Mouse (Mus musculus) intestine, embryonic 16.5 days (tissue): ENCODE measurements around the gene Fgfr2. TPM values are rescaled to one million over a fixed set of nuclear protein-coding genes. Genes with fewer than 3 reads are reported as not detected.

Experiments
- ATAC-seq: fragments of 200-750 bp; cut with Nextera tagmentation; 2 replicates; pipeline ENCODE4 v1.8.0; 2017; ENCODE audit warnings: moderate TSS enrichment, moderate library complexity
- H3K27ac ChIP-seq: fragments of 300-500 bp; sonication (generic); 2 replicates; pipeline ENCODE4 v1.5.1; 2014; ENCODE audit warnings: mild to moderate bottlenecking, low read length
- H3K27me3 ChIP-seq: fragments of 300-500 bp; sonication (generic); replicated peaks from 2 replicates; pipeline ENCODE4 v1.6.1; 2014; ENCODE audit warnings: low read length, control low read depth, mixed read lengths; ENCODE audit not compliant: control insufficient read depth, insufficient read depth
- H3K36me3 ChIP-seq: fragments of 300-500 bp; sonication (generic); 2 replicates; pipeline ENCODE4 v1.6.1; 2014; ENCODE audit warnings: low read length, control low read depth; ENCODE audit not compliant: control insufficient read depth, insufficient read depth
- H3K4me1 ChIP-seq: fragments of 300-500 bp; sonication (generic); 2 replicates; pipeline ENCODE4 v1.6.1; 2014; ENCODE audit warnings: low read length, control low read depth, mixed read lengths; ENCODE audit not compliant: control insufficient read depth, insufficient read depth
- H3K4me2 ChIP-seq: fragments of 300-500 bp; sonication (generic); 2 replicates; pipeline ENCODE4 v1.6.1; 2014; ENCODE audit warnings: low read depth, low read length, control low read depth
- H3K4me3 ChIP-seq: fragments of 300-500 bp; sonication (generic); 2 replicates; pipeline ENCODE4 v1.5.1; 2014; ENCODE audit warnings: mild to moderate bottlenecking, low read length
- H3K9ac ChIP-seq: fragments of 300-500 bp; sonication (generic); 2 replicates; pipeline ENCODE4 v1.6.1; 2014; ENCODE audit warnings: low read depth, low read length
- H3K9me3 ChIP-seq: fragments of 300-500 bp; sonication (generic); 2 replicates; pipeline ENCODE4 v1.6.1; 2016; ENCODE audit warnings: low read length, control low read depth; ENCODE audit not compliant: control insufficient read depth
- WGBS: fragments of 180-500 bp; shearing (Covaris S2); extraction: QIAGEN DNeasy Blood & Tissue Kit; methylation state at CpG from one replicate; pipeline ENCODE4 v1.1.7; 2014; 5-methylcytosine and 5-hydroxymethylcytosine counted together
- polyA plus RNA-seq: library from polyadenylated mRNA; unstranded; fragments of >200 nt; fragmentation: Nextera tagmentation; extraction: Ambion mirVana; gene quantifications from 2 replicates; pipeline ENCODE4 v1.2.1, GENCODE M21; 2015

The Fgfr2 gene
- polyA plus RNA-seq, 1 experiment from 2014 or later: 47.3 TPM

DNA sequence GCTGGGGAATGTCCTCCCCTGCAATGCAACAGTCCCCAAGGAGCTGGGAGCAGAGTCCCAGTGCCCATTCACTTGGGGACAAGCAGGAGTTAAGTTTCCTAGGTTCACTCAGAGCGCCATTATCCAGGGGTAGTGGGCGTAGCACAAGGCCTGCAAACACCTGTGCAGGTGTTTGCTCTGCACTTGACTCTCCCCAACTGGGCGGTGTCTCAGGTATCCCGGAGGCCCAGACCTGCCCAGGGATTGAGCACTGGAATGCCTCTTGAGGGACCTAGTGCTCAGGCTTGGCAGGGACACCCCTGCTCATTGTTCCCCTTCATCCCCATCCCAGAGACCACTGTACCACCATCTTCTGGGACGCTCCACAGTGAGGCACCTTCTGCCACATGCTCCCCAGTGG, 1243.0 kb downstream of the Fgfr2 start:
- H3K9me3 ChIP-seq: no peaks in the 10 kb centered on the region
- 66% methylated on average over 5 of the region's 5 CpGs for WGBS
- no peaks in the 10 kb centered on the region for H3K27me3 ChIP-seq
- no peak overlapping the region for H3K4me2 ChIP-seq
- no peak overlapping the region for H3K27ac ChIP-seq
- no peak overlapping the region for H3K9ac ChIP-seq
- H3K36me3 ChIP-seq: no peaks in the 10 kb centered on the region
- no peak for ATAC-seq
- no peak overlapping the region for H3K4me3 ChIP-seq
- H3K4me1 ChIP-seq: no peaks in the 10 kb centered on the region

DNA sequence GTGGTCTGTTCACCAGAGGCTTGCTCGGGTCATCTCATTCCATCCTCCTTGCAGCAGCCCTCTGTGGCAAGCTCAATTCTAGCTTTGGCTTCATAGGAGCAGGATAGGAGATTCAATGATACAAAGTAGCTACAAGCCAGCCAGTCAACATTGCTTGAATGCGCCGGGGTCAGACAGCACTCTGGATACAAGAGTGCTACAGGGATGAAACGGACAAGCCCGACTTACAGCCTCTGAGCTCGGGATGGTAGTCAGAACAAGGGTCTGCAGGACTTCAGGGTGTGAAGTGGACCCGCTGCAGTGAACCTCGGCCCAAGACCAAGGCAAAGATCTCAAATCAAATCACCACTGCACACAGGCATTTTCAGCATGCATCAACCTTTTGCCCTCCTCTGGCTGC, 1244.3 kb downstream of the Fgfr2 start:
- no peak overlapping the region for H3K4me2 ChIP-seq
- no peaks in the 10 kb centered on the region for H3K27me3 ChIP-seq
- H3K27ac ChIP-seq: no peak overlapping the region
- H3K4me1 ChIP-seq: no peaks in the 10 kb centered on the region
- H3K4me3 ChIP-seq: no peak overlapping the region
- H3K9ac ChIP-seq: no peak overlapping the region
- H3K36me3 ChIP-seq: no peaks in the 10 kb centered on the region
- ATAC-seq: no peak
- WGBS: 73% methylated on average over 8 of the region's 8 CpGs
- no peaks in the 10 kb centered on the region for H3K9me3 ChIP-seq

DNA sequence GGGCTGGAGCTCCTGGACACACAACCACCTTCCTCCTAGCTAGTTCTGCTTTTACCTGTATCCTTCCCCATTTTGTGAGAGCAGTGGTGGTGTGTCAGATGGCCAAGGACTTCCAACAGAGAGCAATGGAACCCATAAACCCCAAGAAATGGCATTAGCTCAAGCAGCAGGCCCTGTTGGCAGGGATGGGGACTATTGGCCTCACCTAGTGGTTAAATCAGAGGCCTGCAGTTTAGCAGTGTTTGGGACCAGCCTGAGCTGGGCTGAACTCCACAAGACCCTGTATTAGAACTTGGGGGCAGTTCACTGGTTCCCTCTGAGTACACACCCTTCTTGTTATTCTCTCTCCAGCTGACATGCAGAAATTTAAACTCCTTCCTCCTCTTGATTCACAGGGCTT, 1262.0 kb downstream of the Fgfr2 start:
- no peak overlapping the region for H3K9ac ChIP-seq
- H3K4me2 ChIP-seq: no peak overlapping the region
- no peak overlapping the region for H3K4me3 ChIP-seq
- no peak for ATAC-seq
- no peaks in the 10 kb centered on the region for H3K36me3 ChIP-seq
- no peaks in the 10 kb centered on the region for H3K27me3 ChIP-seq
- H3K4me1 ChIP-seq: no peaks in the 10 kb centered on the region
- H3K27ac ChIP-seq: no peak overlapping the region
- H3K9me3 ChIP-seq: no peaks in the 10 kb centered on the region

DNA sequence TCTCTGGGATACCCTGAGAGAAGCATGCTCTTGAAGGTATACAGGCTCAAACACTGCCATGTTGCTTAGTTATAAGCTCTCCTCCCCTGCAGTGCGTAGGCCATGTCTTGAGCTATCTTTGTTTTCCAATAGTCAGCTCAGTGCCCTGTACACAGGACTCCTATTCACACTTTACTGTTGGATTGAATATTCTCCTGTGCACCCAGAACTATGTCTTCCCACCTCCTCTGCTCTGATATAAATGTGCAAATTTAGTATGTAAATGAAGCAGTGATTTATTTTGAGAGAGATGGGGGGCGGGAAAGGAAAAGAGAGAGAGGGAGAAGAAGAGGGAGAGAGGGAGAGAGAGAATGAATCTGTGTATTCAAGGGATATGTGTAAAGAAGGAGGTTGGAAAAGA, 1267.5 kb downstream of the Fgfr2 start:
- Histone ChIP-seq H3K27me3 (no peaks in the 10 kb centered on the region), H3K9me3 (no peaks in the 10 kb centered on the region), H3K4me2 (no peak overlapping the region), H3K4me3 (no peak overlapping the region), H3K4me1 (no peaks in the 10 kb centered on the region), H3K9ac (no peak overlapping the region), H3K36me3 (no peaks in the 10 kb centered on the region), H3K27ac (no peak overlapping the region)
- WGBS: 88% methylated on average over 2 of the region's 2 CpGs
- no peak for ATAC-seq

DNA sequence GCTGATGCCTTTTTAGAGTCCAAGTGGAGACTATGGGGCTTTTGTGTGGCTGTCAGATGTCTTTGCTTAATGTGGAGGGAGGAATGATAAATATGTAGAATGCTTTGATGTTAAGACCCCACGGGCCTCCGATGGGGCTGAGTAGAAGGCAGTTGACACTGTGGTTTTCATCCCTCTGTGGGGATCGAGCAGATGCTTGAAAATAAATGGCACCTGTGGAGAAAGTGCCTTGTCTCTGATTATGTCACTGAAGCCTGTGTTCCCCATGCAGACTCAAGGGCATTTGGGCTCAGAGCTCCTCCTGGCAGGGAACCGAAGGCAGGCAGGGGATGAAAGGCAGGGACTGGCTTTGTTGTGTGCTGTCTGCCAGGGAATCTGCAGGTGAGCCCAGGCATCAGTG, 1272.6 kb downstream of the Fgfr2 start:
- ATAC-seq: no peak
- no peaks in the 10 kb centered on the region for H3K9me3 ChIP-seq
- no peaks in the 10 kb centered on the region; the same call in 1 of the 2 replicates for H3K27me3 ChIP-seq
- 33% methylated on average over 4 of the region's 4 CpGs for WGBS
- H3K27ac ChIP-seq: no peak overlapping the region
- H3K4me3 ChIP-seq: no peak overlapping the region
- H3K4me2 ChIP-seq: no peak overlapping the region
- H3K4me1 ChIP-seq: no peaks in the 10 kb centered on the region
- no peak overlapping the region for H3K9ac ChIP-seq
- no peaks in the 10 kb centered on the region for H3K36me3 ChIP-seq

DNA sequence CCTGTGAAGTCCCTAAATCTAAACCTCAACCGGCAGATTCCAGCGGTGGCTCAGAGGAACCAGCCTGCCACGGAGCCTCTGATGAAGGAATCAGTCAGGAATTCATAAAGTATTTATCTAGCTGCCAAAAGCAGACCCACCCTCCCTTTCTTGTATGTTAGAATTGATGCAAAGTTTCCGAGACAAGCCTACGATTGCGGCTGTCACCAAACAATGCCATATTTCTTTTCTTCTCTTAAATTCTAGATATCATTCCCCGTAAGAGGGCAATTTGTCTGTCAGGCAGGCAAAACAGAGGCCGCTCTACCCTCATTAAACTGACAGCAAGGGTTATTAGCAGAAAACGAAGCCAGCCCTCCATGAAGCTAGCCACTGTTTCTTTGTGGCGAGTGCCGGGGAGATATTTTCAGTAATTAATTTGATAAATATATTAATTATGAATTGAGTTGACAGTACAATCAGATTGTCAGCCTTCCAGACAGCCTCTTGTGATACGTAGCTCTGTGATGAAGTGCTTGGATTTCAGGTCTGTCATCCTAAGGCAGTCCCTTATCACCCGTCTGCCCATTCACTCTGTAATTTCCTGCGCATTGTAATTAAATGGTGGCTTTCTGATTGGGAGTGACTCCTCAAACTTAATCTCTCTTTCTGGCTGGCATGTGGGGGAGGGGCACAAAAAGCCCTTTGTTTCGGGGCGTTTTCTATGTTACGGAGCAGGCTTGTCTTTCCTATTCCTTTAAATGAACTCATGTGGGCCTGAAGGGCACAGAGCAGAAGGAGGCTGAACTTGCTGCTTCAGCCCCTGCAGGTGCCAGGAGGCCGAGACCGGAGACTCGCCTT, 1276.9 kb downstream of the Fgfr2 start:
- no peak for ATAC-seq
- H3K36me3 ChIP-seq: no peaks in the 10 kb centered on the region
- no peak overlapping the region for H3K4me2 ChIP-seq
- H3K9ac ChIP-seq: no peak overlapping the region
- WGBS: 44% methylated on average over 20 of the region's 20 CpGs
- H3K4me1 ChIP-seq: no peaks in the 10 kb centered on the region
- no peaks in the 10 kb centered on the region; the same call in 1 of the 2 replicates for H3K27me3 ChIP-seq
- no peak overlapping the region for H3K4me3 ChIP-seq
- no peak overlapping the region for H3K27ac ChIP-seq
- H3K9me3 ChIP-seq: no peaks in the 10 kb centered on the region

DNA sequence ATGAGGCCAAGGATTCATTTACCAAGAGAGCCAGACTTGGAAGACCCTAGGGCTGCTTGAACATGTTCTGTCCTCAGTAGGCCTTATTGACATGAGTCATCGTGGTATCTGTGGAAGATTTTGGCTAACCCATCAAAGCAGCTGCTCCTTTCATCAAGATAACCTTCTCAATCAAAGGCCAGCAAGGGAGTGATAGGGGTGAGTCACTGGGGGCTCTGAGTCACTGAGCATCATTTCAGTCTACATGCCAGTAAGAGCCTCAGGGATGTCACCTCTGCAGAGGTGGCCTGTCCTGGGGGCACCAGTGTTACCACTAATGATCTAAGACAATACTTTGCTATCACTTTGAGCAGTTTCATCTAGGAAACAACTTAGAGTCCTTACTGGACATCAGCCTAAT, 1292.9 kb downstream of the Fgfr2 start:
- Histone ChIP-seq H3K27me3 (no peaks in the 10 kb centered on the region), H3K4me3 (no peak overlapping the region), H3K4me1 (no peaks in the 10 kb centered on the region), H3K36me3 (no peaks in the 10 kb centered on the region), H3K4me2 (no peak overlapping the region), H3K9me3 (no peaks in the 10 kb centered on the region), H3K27ac (no peak overlapping the region), H3K9ac (no peak overlapping the region)
- 89% methylated on average over 1 of the region's 1 CpGs for WGBS
- no peak for ATAC-seq

DNA sequence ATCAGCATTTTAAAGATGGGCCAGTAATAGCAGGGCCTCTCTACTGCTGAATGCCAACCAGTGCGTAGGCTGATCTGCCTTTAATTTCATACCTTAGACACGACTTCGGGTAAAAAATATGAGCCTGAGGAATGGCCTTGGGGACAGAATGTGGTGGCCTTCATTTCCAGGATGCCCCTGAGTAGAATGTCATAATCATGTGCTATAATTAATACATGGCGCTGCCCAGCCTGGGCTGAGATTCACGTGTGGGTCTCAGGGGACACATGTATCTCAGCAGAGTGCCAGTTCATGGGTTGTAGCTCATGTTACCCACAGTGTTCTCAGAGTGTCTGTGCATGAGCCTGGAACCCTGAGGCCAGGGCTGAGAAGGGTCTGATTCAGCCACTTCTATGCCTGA, 1296.3 kb downstream of the Fgfr2 start:
- no peak overlapping the region for H3K4me3 ChIP-seq
- WGBS: 89% methylated on average over 5 of the region's 5 CpGs
- H3K27me3 ChIP-seq: no peaks in the 10 kb centered on the region

DNA sequence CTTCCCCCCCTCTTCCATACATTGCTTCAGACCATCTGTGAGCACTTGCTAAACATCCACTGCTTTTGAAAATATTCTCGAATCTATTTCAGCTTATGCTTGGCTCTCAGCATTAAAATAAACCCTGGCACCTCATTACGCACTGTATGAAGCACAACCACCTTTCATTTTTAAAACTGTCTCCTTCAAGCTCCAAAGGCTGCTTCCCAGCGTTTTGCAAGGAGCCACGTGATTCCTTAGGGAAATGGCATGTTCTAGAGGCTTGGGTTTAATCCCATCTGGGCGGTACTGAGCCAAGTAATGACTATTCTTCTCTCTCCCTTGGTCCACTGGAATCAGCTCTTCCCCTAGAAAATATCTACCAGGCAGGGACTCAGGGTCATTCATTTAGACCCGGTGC, 1305.2 kb downstream of the Fgfr2 start:
- H3K27me3 ChIP-seq: no peaks in the 10 kb centered on the region
- ATAC-seq: no peak
- H3K4me3 ChIP-seq: no peak overlapping the region
- WGBS: 84% methylated on average over 6 of the region's 6 CpGs
- no peaks in the 10 kb centered on the region for H3K4me1 ChIP-seq
- no peaks in the 10 kb centered on the region for H3K36me3 ChIP-seq
- H3K27ac ChIP-seq: no peak overlapping the region
- H3K9ac ChIP-seq: no peak overlapping the region
- H3K4me2 ChIP-seq: no peak overlapping the region
- no peaks in the 10 kb centered on the region for H3K9me3 ChIP-seq

More for the DNA sequence above, 1296.3 kb downstream of the Fgfr2 start:
- Histone ChIP-seq H3K9me3 (no peaks in the 10 kb centered on the region), H3K4me1 (no peaks in the 10 kb centered on the region), H3K36me3 (no peaks in the 10 kb centered on the region), H3K27ac (no peak overlapping the region), H3K4me2 (no peak overlapping the region), H3K9ac (no peak overlapping the region)
- no peak for ATAC-seq

DNA sequence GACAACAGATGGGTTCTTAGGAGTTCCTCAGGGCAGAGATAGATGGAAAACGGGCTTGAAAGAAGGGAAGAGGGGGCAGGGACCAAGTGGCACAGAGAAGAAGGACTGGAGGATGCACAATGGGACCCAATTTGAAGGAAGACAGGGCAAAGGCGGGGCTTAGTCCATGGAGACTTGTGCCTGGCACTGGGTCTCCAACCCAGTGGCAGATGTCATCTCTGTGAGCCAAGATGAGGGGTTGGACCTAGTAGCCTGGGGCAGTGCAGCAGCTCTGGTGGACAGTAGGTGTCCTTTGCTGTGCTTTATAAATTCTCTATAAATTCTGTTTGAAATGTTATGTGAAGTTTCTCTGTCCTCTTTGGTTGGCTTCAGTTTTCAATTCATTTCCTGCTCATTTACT, 1306.5 kb downstream of the Fgfr2 start:
- no peak overlapping the region for H3K27ac ChIP-seq
- H3K4me2 ChIP-seq: no peak overlapping the region
- WGBS: 60% methylated on average over 2 of the region's 2 CpGs
- H3K36me3 ChIP-seq: no peaks in the 10 kb centered on the region
- no peaks in the 10 kb centered on the region for H3K27me3 ChIP-seq
- H3K4me1 ChIP-seq: no peaks in the 10 kb centered on the region
- no peaks in the 10 kb centered on the region for H3K9me3 ChIP-seq
- H3K9ac ChIP-seq: no peak overlapping the region
- no peak for ATAC-seq
- no peak overlapping the region for H3K4me3 ChIP-seq
